Mouse (Mus musculus): Measurements from ENCODE around the gene Pip4k2a. TPM values are rescaled to one million over a fixed set of nuclear protein-coding genes. Genes with fewer than 3 reads are reported as not detected.

The Pip4k2a gene
- total RNA-seq, 2 experiments from 2014 or later: 63.0 to 123 TPM

DNA sequence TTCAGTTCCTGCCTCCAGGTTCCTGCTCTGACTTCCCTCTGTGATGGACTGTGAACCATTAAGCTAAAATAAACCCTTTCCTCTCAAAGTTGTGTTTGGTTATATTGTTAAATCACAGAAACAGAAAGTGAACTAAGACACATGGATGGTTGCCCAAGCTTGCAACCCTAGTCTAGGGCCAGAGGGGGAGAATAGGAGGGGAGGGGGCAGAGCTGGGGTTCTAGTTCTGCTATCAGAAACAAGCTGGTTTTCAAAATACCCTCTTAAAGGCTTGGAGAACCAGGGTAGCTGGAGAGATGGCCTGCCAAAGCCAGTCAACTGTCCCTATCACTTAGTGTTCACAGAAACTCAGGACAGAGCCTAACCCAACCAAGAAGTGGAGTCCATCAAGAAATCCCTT lies 14.4 kb downstream of the Pip4k2a start:
- ATAC-seq (ENCODE audit: poor library complexity, severe bottlenecking): no peak

GRCm38 (mm10) chr2:18982581-18982980 lies 15.3 kb downstream of the Pip4k2a start:
- ATAC-seq (ENCODE audit: poor library complexity, severe bottlenecking): peak; percentile 26; the same call in 1 of the 2 replicates

GRCm38 (mm10) chr2:18979675-18980074 lies 18.3 kb downstream of the Pip4k2a start:
- no peak for ATAC-seq (ENCODE audit: poor library complexity, severe bottlenecking)

- ATAC-seq (ENCODE audit: poor library complexity, severe bottlenecking): no peak
Measured at GRCm38 (mm10) chr2:18979046-18979445, 18.9 kb downstream of the Pip4k2a start.

- no peak for ATAC-seq (ENCODE audit: poor library complexity, severe bottlenecking)
Measured at GRCm38 (mm10) chr2:18977201-18977805, 20.6 kb downstream of the Pip4k2a start.

GRCm38 (mm10) chr2:18976175-18976574 lies 21.8 kb downstream of the Pip4k2a start:
- peak; percentile 94 for ATAC-seq (ENCODE audit: poor library complexity, severe bottlenecking)

DNA sequence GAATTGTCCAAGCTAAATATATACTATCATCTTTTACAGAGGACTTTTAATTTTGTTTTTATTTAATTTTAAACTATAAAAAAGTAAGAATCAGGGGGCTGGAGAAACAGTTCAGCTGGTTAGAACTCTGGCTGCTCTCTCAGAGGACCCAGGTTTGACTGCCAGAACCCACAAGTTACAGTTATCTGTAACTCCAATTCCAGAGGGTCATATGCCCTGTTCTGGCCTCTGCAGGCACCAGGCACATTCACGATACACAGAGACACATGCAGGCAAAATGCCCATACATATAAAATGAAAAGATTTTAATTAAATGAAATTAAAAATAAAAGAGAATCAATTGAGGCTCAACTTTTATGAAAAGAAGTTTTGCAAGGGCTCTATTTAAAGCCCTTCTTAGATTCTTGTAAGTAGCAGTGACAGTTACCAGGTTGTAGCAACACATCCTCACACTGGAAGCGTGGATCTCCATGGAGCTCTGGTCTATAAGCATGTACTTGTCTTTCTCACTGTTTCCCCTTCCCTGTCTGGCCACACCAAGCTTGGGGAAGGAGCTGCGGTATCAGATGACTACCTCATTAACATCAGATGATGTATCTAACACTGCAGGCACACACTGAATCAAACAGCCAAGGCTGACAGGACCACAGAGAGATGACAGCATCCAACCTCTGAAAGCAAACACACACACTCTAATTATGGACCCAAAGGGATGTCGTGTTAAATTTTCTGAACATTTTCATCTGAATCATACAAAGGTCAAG lies 22.9 kb downstream of the Pip4k2a start:
- ATAC-seq (ENCODE audit: poor library complexity, severe bottlenecking): peak; percentile 26; the same call in 1 of the 2 replicates

GRCm38 (mm10) chr2:18971564-18971963 lies 26.4 kb downstream of the Pip4k2a start:
- no peak for ATAC-seq (ENCODE audit: poor library complexity, severe bottlenecking)

DNA sequence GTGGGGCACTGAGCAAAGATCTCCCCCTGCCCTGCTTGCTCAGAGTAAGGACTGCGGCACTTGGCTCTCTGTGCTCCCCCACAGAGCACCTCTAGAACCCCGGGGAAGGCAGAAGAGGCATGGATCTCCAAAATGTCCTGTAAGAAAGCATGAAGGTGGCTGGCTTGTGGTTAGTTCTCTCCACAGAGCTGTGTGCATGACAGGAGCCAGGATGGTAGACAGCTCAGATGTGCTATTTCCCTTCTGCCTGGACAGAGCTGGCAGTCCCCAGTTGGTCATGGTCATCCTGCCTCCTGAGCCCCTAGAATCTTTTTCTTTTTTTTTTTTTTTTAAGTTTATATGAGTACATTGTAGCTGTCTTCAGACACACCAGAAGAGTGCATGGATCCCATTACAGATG lies 27.5 kb downstream of the Pip4k2a start:
- no peak for ATAC-seq (ENCODE audit: poor library complexity, severe bottlenecking)

DNA sequence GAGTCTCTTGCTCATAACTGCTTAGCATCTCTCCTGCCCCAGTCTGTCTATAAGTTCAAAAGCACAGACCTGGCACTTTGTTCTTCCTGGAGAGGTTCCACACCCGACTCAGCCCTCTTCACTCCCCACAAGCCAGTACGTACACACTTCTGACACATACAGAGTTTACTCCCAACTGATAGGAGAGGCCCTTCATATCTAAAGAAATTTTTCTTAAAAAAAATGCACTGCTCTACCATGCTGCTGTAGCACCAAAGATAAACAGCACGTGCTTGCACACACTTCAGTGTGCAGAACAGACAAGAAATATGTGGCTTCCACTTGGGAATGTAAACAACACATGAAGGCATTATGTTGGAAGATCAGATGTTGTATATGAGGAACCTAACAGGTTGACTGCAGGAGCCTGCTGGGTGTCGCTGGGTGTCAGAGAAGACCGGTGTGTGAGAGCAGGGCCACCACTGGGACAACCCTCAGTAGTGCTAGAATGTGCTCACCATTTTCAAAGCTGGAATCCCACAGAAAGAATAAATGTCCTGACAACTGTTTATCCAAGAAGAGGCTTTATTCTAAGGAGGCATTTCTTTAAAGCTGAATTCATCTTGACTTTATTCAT lies 28.8 kb downstream of the Pip4k2a start:
- no peak for ATAC-seq (ENCODE audit: poor library complexity, severe bottlenecking)

DNA sequence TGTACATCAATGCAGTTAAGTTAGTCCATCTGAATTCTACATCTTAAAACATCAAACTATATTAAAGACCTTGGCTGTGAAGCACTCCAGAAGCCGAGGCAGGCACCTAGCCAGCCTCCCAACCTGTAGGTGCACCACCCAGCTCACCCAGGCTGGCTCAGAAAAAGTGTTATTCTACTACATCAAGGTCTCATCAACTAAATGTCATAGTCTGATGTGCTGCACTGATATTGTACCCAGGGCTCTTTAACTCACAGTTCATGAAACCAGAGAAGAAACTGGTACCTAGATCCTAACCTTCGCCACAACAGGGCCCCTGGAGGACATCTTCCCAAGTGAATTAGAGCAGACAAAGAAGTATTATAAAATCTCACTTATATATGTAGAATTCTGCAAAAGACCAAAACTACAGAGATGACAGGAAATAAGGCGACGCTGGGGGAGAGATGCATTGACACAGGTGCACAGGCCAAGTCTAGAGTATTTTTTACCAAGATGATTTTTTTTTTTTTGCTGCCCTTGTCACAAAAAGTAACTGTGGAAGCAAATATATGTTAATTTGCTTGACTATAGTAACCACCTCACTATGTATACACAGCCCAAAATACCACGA lies 30.4 kb downstream of the Pip4k2a start:
- ATAC-seq (ENCODE audit: poor library complexity, severe bottlenecking): no peak

GRCm38 (mm10) chr2:18966566-18966965 lies 31.4 kb downstream of the Pip4k2a start:
- no peak for ATAC-seq (ENCODE audit: poor library complexity, severe bottlenecking)

DNA sequence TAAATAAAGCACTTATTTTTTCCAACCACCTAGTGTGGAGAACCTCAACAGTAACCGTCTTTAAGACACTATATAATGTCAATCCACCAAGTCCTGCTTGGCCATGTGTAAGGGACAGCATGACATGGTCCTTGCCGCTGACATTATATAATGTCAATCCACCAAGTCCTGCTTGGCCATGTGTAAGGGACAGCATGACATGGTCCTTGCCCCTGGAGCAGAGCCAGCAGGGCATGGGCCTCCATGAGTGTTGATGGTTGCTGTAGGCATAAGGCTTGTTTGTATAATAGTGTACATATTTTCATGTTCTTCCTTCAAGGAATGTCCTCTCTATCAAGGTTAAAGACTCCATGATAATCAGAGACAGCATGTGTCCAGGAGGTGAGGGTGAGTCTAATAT lies 32.0 kb downstream of the Pip4k2a start:
- ATAC-seq (ENCODE audit: poor library complexity, severe bottlenecking): no peak

DNA sequence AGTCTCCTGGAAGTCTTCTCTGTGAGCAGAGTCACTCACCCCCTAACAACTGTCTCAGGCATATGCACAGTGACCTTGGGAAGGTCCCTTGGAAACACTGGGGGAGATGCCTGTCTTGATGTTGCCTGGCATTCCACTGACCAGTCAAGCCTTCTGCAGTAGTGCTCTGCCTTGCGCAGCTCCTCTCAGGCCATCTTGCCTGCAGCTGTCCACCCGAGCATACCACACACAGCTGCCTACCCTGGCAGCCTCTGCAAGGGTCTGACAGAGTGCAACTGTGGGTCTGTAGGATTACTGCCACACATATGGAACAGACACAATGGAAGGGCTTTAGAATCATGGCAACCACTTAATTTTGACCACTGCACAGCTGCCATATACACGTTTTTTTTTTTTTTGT lies 32.8 kb downstream of the Pip4k2a start:
- ATAC-seq (ENCODE audit: poor library complexity, severe bottlenecking): no peak

- peak; percentile 33 for ATAC-seq (ENCODE audit: poor library complexity, severe bottlenecking)
Measured at GRCm38 (mm10) chr2:18963286-18964040, 34.5 kb downstream of the Pip4k2a start.

DNA sequence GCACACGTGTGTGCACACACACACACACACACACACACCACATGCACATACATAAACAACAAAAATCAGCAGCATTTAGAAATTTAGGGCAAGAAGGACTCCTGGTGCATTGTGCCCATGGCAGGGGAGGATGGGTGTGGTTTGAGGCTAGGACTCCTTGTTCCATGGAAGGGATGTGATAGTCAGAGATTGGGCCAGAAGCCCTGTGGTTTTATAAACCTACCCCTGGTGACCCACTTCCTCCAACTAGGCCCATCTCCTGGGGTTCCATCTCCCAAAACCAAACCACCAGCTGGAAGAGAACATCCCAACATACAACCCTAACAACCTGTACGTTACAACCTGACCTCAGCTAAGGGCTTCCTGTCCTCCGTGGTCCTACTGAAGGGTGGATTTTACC lies 35.4 kb downstream of the Pip4k2a start:
- ATAC-seq (ENCODE audit: poor library complexity, severe bottlenecking): peak; percentile 31; the same call in 1 of the 2 replicates

GRCm38 (mm10) chr2:18960376-18960973 lies 37.5 kb downstream of the Pip4k2a start:
- no peak for ATAC-seq (ENCODE audit: poor library complexity, severe bottlenecking)

DNA sequence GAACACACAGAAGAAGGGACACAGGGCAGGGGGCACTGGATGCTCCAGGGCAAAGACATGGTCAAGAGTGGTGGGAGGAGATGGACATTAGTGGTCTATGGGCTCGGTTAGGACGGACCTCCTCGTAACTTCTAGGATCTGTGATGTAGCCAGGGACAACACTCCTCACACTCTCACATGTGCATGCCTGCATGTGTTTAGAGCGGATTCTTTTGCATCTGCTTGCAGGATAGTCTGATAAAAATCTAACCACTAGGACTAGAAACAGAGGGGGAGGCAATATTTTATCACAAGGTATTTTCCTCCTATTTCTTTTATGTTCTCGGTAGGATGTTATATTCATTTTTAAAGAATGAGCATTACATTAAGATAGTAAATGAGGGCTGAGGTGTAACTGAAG lies 38.4 kb downstream of the Pip4k2a start:
- no peak for ATAC-seq (ENCODE audit: poor library complexity, severe bottlenecking)

GRCm38 (mm10) chr2:18959008-18959407 lies 38.9 kb downstream of the Pip4k2a start:
- ATAC-seq (ENCODE audit: poor library complexity, severe bottlenecking): peak; percentile 56

DNA sequence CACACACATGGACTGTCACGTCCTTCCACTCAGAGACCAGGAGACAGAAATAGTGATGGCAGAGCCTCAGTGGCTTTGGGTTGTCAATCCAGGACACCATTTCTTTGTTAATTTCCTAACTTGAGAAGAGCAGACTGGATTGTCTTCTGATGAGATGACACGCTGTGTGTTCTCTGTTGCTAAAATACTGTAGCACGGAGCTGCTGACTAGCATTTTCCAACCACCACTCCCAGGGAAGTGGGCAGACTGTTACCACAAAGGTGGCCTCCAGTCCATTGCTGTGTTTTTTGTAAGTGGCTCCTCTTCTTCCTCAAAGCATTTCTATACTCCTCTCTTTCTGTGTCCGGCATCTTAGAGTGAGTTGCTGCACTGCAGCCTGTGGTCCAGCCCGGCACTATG lies 39.4 kb downstream of the Pip4k2a start:
- ATAC-seq (ENCODE audit: poor library complexity, severe bottlenecking): peak; percentile 48
